ENCODE assay signal across 29 mouse cellular contexts in genomic region chr1:133361006-133361405, GRCm38 (mm10). TPM values are rescaled to one million over a fixed set of nuclear protein-coding genes. Genes with fewer than 3 reads are reported as not detected.
"Had no signal": no experiment of that assay in that cellular context is flagged by ENCODE, and none has a peak within 500 bp of the region (broad histone marks: within the 10 kb centered on the region; RNA-seq: fewer than 3 reads in every experiment).

No protein-coding gene starts in this region.

- H3K9me3 ChIP-seq: intestine, embryonic 15.5 days; limb, embryonic 12.5 days; limb, embryonic 15.5 days; lung, embryonic 15.5 days; midbrain, embryonic 10.5 days; midbrain, embryonic 13.5 days; neural tube, embryonic 13.5 days; stomach, embryonic 15.5 days had no signal

- H3K36me3 ChIP-seq: intestine, embryonic 15.5 days; limb, embryonic 12.5 days; limb, embryonic 15.5 days; lung, embryonic 15.5 days; midbrain, embryonic 10.5 days; midbrain, embryonic 13.5 days; neural tube, embryonic 13.5 days; stomach, embryonic 15.5 days had no signal

- H3K4me2 ChIP-seq: intestine, embryonic 15.5 days; limb, embryonic 12.5 days; limb, embryonic 15.5 days; lung, embryonic 15.5 days; midbrain, embryonic 13.5 days; neural tube, embryonic 13.5 days; stomach, embryonic 15.5 days had no signal

- ATAC-seq: intestine, embryonic 15.5 days; midbrain, embryonic 13.5 days; midbrain, embryonic 16.5 days had no signal

- H3K9ac ChIP-seq: intestine, embryonic 15.5 days; limb, embryonic 12.5 days; limb, embryonic 15.5 days; liver, embryonic 14.5 days; lung, embryonic 15.5 days; midbrain, embryonic 13.5 days; neural tube, embryonic 13.5 days; stomach, embryonic 15.5 days had no signal

- DNase-seq: kidney, postnatal 25 days; left cerebral cortex, postnatal 4 days; lung, adult 18-20 months; lung, postnatal 10 days; lung, postnatal 36 days; retina, postnatal 1 day; right cerebral cortex, postnatal 25 days; spleen, adult 18-20 months; thymus, postnatal 25 days had no signal

- H3K4me3 ChIP-seq: intestine, embryonic 15.5 days; limb, embryonic 12.5 days; limb, embryonic 15.5 days; lung, embryonic 15.5 days; megakaryocyte, embryonic 14.5 days; midbrain, embryonic 10.5 days; midbrain, embryonic 13.5 days; myocyte; neural tube, embryonic 13.5 days; stomach, embryonic 15.5 days had no signal

- H3K27ac ChIP-seq: intestine, embryonic 15.5 days; limb, embryonic 12.5 days; limb, embryonic 15.5 days; liver, embryonic 14.5 days; lung, embryonic 15.5 days; midbrain, embryonic 10.5 days; midbrain, embryonic 13.5 days; neural tube, embryonic 13.5 days; stomach, embryonic 15.5 days had no signal

RNA-seq across cellular contexts. Expression of gene Etnk2, which starts 2.4 kb away (rescaled TPM):
- total RNA-seq: monocyte, adult 5-6 weeks; neutrophil, adult 5-6 weeks had no signal

RNA-seq across cellular contexts. Expression of gene Ren1, which starts 10.7 kb away (rescaled TPM):
- total RNA-seq: left cerebral cortex, adult 8-10 months; left cerebral cortex, postnatal 14 days; left cerebral cortex, postnatal 4 days; monocyte, adult 5-6 weeks; neutrophil, adult 5-6 weeks had no signal
- polyA plus RNA-seq: limb, embryonic 12.5 days; midbrain, embryonic 10.5 days; midbrain, embryonic 13.5 days; midbrain, embryonic 16.5 days; myocyte had no signal

RNA-seq across cellular contexts. Expression of gene Kiss1, which starts 39.3 kb away (rescaled TPM):
- total RNA-seq: layer of hippocampus, adult 18-20 months; layer of hippocampus, postnatal 14 days; left cerebral cortex, adult 8-10 months; left cerebral cortex, postnatal 4 days; monocyte, adult 5-6 weeks; neutrophil, adult 5-6 weeks had no signal
- polyA plus RNA-seq: intestine, embryonic 15.5 days; kidney, embryonic 14.5 days; limb, embryonic 12.5 days; limb, embryonic 15.5 days; liver, embryonic 14.5 days; midbrain, embryonic 10.5 days; midbrain, embryonic 13.5 days; midbrain, embryonic 16.5 days; myocyte; neural tube, embryonic 13.5 days; stomach, embryonic 15.5 days had no signal

RNA-seq across cellular contexts. Expression of gene Golt1a, which starts 51.4 kb away (rescaled TPM):
- total RNA-seq: layer of hippocampus, adult 18-20 months; layer of hippocampus, postnatal 14 days; monocyte, adult 5-6 weeks; neutrophil, adult 5-6 weeks had no signal
- polyA plus RNA-seq: limb, embryonic 12.5 days; limb, embryonic 15.5 days; midbrain, embryonic 10.5 days; midbrain, embryonic 13.5 days; midbrain, embryonic 16.5 days; myocyte; neural tube, embryonic 13.5 days; thymus, postnatal 0 days had no signal
